Mouse (Mus musculus): Measurements from ENCODE around the gene Amt. TPM values are rescaled to one million over a fixed set of nuclear protein-coding genes. Genes with fewer than 3 reads are reported as not detected.

The Amt gene
- total and polyA plus RNA-seq, 2 experiments from 2014 or later: 22.5 to 28.5 TPM

GRCm38 (mm10) chr9:108342301-108342831 lies 45.7 kb downstream of the Amt start:
- WGBS: 56% methylated on average over 5 of the region's 5 CpGs
- H3K36me3 ChIP-seq (ENCODE audit: insufficient read depth, low read length): no peaks in the 10 kb centered on the region
- no peak overlapping the region for H3K4me2 ChIP-seq (ENCODE audit: low read depth, low read length)
- ATAC-seq (no peak), DNase-seq (ENCODE audit: low spot score) (no peak)
- no peak overlapping the region for H3K9ac ChIP-seq (replicated peaks; ENCODE audit: low read length)
- H3K4me3 ChIP-seq (ENCODE audit: low read length): no peak overlapping the region
- no peak overlapping the region for H3K27ac ChIP-seq
- TF ChIP-seq CTCF (IDR thresholded peaks at IDR 0.05; ENCODE audit: low read depth): no peak
- H3K4me1 ChIP-seq (ENCODE audit: insufficient read depth, low read length): peaks cover 11% of the 10 kb centered on the region; the same call in 1 of the 2 replicates
- H3K9me3 ChIP-seq (ENCODE audit: low read length): no peaks in the 10 kb centered on the region
- no peaks in the 10 kb centered on the region for H3K27me3 ChIP-seq (ENCODE audit: insufficient read depth, low read length)

GRCm38 (mm10) chr9:108343331-108343730 lies 46.7 kb downstream of the Amt start:
- H3K4me1 ChIP-seq (ENCODE audit: insufficient read depth, low read length): peaks cover 11% of the 10 kb centered on the region; the same call in 1 of the 2 replicates
- H3K4me2 ChIP-seq (ENCODE audit: low read depth, low read length): no peak overlapping the region
- no peak for DNase-seq (ENCODE audit: low spot score)
- no peak overlapping the region for H3K9ac ChIP-seq (replicated peaks; ENCODE audit: low read length)
- H3K27me3 ChIP-seq (ENCODE audit: insufficient read depth, low read length): no peaks in the 10 kb centered on the region
- no peaks in the 10 kb centered on the region for H3K9me3 ChIP-seq (ENCODE audit: low read length)
- no peaks in the 10 kb centered on the region for H3K36me3 ChIP-seq (ENCODE audit: insufficient read depth, low read length)
- no peak overlapping the region for H3K27ac ChIP-seq
- H3K4me3 ChIP-seq (ENCODE audit: low read length): no peak overlapping the region
- WGBS: 70% methylated on average over 3 of the region's 3 CpGs
- TF ChIP-seq CTCF (IDR thresholded peaks at IDR 0.05; ENCODE audit: low read depth): no peak
- no peak for ATAC-seq

GRCm38 (mm10) chr9:108343835-108344234 lies 47.2 kb downstream of the Amt start:
- H3K27me3 ChIP-seq (ENCODE audit: insufficient read depth, low read length): no peaks in the 10 kb centered on the region
- DNase-seq (ENCODE audit: low spot score): no peak
- ATAC-seq: no peak
- no peaks in the 10 kb centered on the region for H3K36me3 ChIP-seq (ENCODE audit: insufficient read depth, low read length)
- no peak overlapping the region for H3K9ac ChIP-seq (replicated peaks; ENCODE audit: low read length)
- H3K4me1 ChIP-seq (ENCODE audit: insufficient read depth, low read length): peaks cover 16% of the 10 kb centered on the region
- H3K4me2 ChIP-seq (ENCODE audit: low read depth, low read length): no peak overlapping the region
- no peak for TF ChIP-seq CTCF (IDR thresholded peaks at IDR 0.05; ENCODE audit: low read depth)
- H3K27ac ChIP-seq: no peak overlapping the region
- H3K4me3 ChIP-seq (ENCODE audit: low read length): no peak overlapping the region
- H3K9me3 ChIP-seq (ENCODE audit: low read length): no peaks in the 10 kb centered on the region
- WGBS: 86% methylated on average over 1 of the region's 1 CpGs

GRCm38 (mm10) chr9:108344471-108344870 lies 47.8 kb downstream of the Amt start:
- WGBS: 73% methylated on average over 4 of the region's 4 CpGs
- no peaks in the 10 kb centered on the region for H3K36me3 ChIP-seq (ENCODE audit: insufficient read depth, low read length)
- ATAC-seq (no peak), DNase-seq (ENCODE audit: low spot score) (no peak)
- no peak overlapping the region for H3K4me2 ChIP-seq (ENCODE audit: low read depth, low read length)
- H3K9me3 ChIP-seq (ENCODE audit: low read length): no peaks in the 10 kb centered on the region
- no peak overlapping the region for H3K9ac ChIP-seq (replicated peaks; ENCODE audit: low read length)
- peaks cover 21% of the 10 kb centered on the region for H3K4me1 ChIP-seq (ENCODE audit: insufficient read depth, low read length)
- no peak for TF ChIP-seq CTCF (IDR thresholded peaks at IDR 0.05; ENCODE audit: low read depth)
- H3K4me3 ChIP-seq (ENCODE audit: low read length): no peak overlapping the region
- no peaks in the 10 kb centered on the region for H3K27me3 ChIP-seq (ENCODE audit: insufficient read depth, low read length)
- H3K27ac ChIP-seq: no peak overlapping the region

GRCm38 (mm10) chr9:108347024-108347423 lies 50.4 kb downstream of the Amt start:
- H3K27me3 ChIP-seq (ENCODE audit: insufficient read depth, low read length): no peaks in the 10 kb centered on the region
- H3K27ac ChIP-seq: peak overlapping the region; percentile 92
- peak overlapping the region; percentile 73 for H3K4me2 ChIP-seq (ENCODE audit: low read depth, low read length)
- peak overlapping the region; percentile 73 for H3K9ac ChIP-seq (replicated peaks; ENCODE audit: low read length)
- TF ChIP-seq CTCF (IDR thresholded peaks at IDR 0.05; ENCODE audit: low read depth): no peak
- DNase-seq (ENCODE audit: low spot score): no peak
- peak overlapping the region; percentile 75 for H3K4me3 ChIP-seq (ENCODE audit: low read length)
- no peak for ATAC-seq
- peaks cover 11% of the 10 kb centered on the region for H3K4me1 ChIP-seq (ENCODE audit: insufficient read depth, low read length)
- 5% methylated on average over 11 of the region's 11 CpGs for WGBS
- peaks cover 5% of the 10 kb centered on the region; the same call in 1 of the 2 replicates for H3K36me3 ChIP-seq (ENCODE audit: insufficient read depth, low read length)
- no peaks in the 10 kb centered on the region for H3K9me3 ChIP-seq (ENCODE audit: low read length)

GRCm38 (mm10) chr9:108347540-108348289 lies 51.1 kb downstream of the Amt start, which contains the start of gene Usp4:
Gene Usp4, plus strand, starts transcription at chr9:108347853.
- H3K27ac ChIP-seq: peak within 1 kb of the TSS; percentile 92
- ATAC-seq (peak; percentile 97), DNase-seq (ENCODE audit: low spot score) (peak; percentile 98)
- H3K4me2 ChIP-seq (ENCODE audit: low read depth, low read length): peak within 1 kb of the TSS; percentile 73
- WGBS: under 1% methylated on average over 75 of the region's 75 CpGs
- peak within 1 kb of the TSS; percentile 73 for H3K9ac ChIP-seq (replicated peaks; ENCODE audit: low read length)
- H3K27me3 ChIP-seq (ENCODE audit: insufficient read depth, low read length): no peaks in the 10 kb centered on the region
- peak within 1 kb of the TSS; percentile 75 for H3K4me3 ChIP-seq (ENCODE audit: low read length)
- H3K36me3 ChIP-seq (ENCODE audit: insufficient read depth, low read length): peaks cover 12% of the 10 kb centered on the region; the same call in 1 of the 2 replicates
- H3K4me1 ChIP-seq (ENCODE audit: insufficient read depth, low read length): peaks cover 11% of the 10 kb centered on the region
- no peak for TF ChIP-seq CTCF (IDR thresholded peaks at IDR 0.05; ENCODE audit: low read depth)
- no peaks in the 10 kb centered on the region for H3K9me3 ChIP-seq (ENCODE audit: low read length)

- Histone ChIP-seq H3K9me3 (ENCODE audit: low read length) (no peaks in the 10 kb centered on the region), H3K27me3 (ENCODE audit: insufficient read depth, low read length) (no peaks in the 10 kb centered on the region), H3K36me3 (ENCODE audit: insufficient read depth, low read length) (peaks cover 17% of the 10 kb centered on the region), H3K4me2 (ENCODE audit: low read depth, low read length) (peak overlapping the region; percentile 73), H3K27ac (peak overlapping the region; percentile 92), H3K9ac (replicated peaks; ENCODE audit: low read length) (peak overlapping the region; percentile 73), H3K4me1 (ENCODE audit: insufficient read depth, low read length) (peaks cover 11% of the 10 kb centered on the region), H3K4me3 (ENCODE audit: low read length) (peak overlapping the region; percentile 75)
- WGBS: 7% methylated on average over 14 of the region's 14 CpGs
- ATAC-seq: no peak
- DNase-seq (ENCODE audit: low spot score): no peak
- no peak for TF ChIP-seq CTCF (IDR thresholded peaks at IDR 0.05; ENCODE audit: low read depth)
These were observed 51.6 kb downstream of the Amt start for GRCm38 (mm10) chr9:108348290-108348680.
